Mouse (Mus musculus) limb, embryonic 14.5 days (tissue): ENCODE results near the gene Psma5. TPM values are rescaled to one million over a fixed set of nuclear protein-coding genes. Genes with fewer than 3 reads are reported as not detected.

Experiments
- ATAC-seq: fragments of 200-750 bp; cut with Nextera tagmentation; 2 replicates; pipeline ENCODE4 v1.8.0; 2017; ENCODE audit warnings: low read depth, moderate number of reproducible peaks, moderate TSS enrichment; ENCODE audit not compliant: low FRiP score
- DNase-seq: peaks from one replicate; pipeline ENCODE4 v3.0.0-alpha.2; 2015; ENCODE audit warnings: low spot score
- H3K27ac ChIP-seq: fragments of 300-500 bp; sonication (generic); replicated peaks from 2 replicates; pipeline ENCODE4 v1.5.1; 2014; ENCODE audit warnings: low read depth, mild to moderate bottlenecking, low read length, moderate library complexity, mixed read lengths
- H3K27me3 ChIP-seq: fragments of 300-500 bp; sonication (generic); 2 replicates; pipeline ENCODE4 v1.6.1; 2014; ENCODE audit warnings: low read length, mixed read lengths; ENCODE audit not compliant: control insufficient read depth, insufficient read depth
- H3K36me3 ChIP-seq: fragments of 300-500 bp; sonication (generic); 2 replicates; pipeline ENCODE4 v1.6.1; 2014; ENCODE audit warnings: mild to moderate bottlenecking, low read length, moderate library complexity, mixed read lengths; ENCODE audit not compliant: control insufficient read depth, insufficient read depth
- H3K4me1 ChIP-seq: fragments of 300-500 bp; sonication (generic); 2 replicates; pipeline ENCODE4 v1.6.1; 2014; ENCODE audit warnings: antibody characterized with exemption, low read length, mixed read lengths; ENCODE audit not compliant: control insufficient read depth, insufficient read depth
- H3K4me2 ChIP-seq: fragments of 300-500 bp; sonication (generic); replicated peaks from 2 replicates; pipeline ENCODE4 v1.6.1; 2014; ENCODE audit warnings: low read depth, mild to moderate bottlenecking, low read length, moderate library complexity; ENCODE audit not compliant: severe bottlenecking
- H3K4me3 ChIP-seq: fragments of 300-500 bp; sonication (generic); replicated peaks from 2 replicates; pipeline ENCODE4 v1.5.1; 2014; ENCODE audit warnings: low read length
- H3K9ac ChIP-seq: fragments of 300-500 bp; sonication (generic); 2 replicates; pipeline ENCODE4 v1.6.1; 2014; ENCODE audit warnings: mild to moderate bottlenecking, low read depth, low read length, moderate library complexity; ENCODE audit not compliant: severe bottlenecking
- H3K9me3 ChIP-seq: fragments of 300-500 bp; sonication (generic); 2 replicates; pipeline ENCODE4 v1.6.1; 2016; ENCODE audit warnings: low read length; ENCODE audit not compliant: control insufficient read depth
- POLR2A ChIP-seq: fragments of 200-500 bp; IDR thresholded peaks from 2 replicates; pipeline ENCODE4 v1.8.0; 2012; ENCODE audit warnings: inconsistent platforms, mild to moderate bottlenecking, moderate library complexity, borderline replicate concordance; ENCODE audit not compliant: insufficient read depth, insufficient read length; ENCODE audit errors: extremely low read depth
- WGBS: fragments of 180-500 bp; shearing (Covaris S2); extraction: QIAGEN DNeasy Blood & Tissue Kit; methylation state at CpG from one replicate; pipeline ENCODE4 v1.1.7; 2014; 5-methylcytosine and 5-hydroxymethylcytosine counted together
- polyA plus RNA-seq, 2 experiments: library from polyadenylated mRNA; depleted of rRNA in 1 of 2; stranded (reverse) in 1 of 2; unstranded in 1 of 2; fragments of >200 nt; fragmentation: Nextera tagmentation in 1 of 2; extraction: Ambion mirVana in 1 of 2; gene quantifications; 2 replicates each; pipeline versions ENCODE4 v1.2.1 to v1.2.3; 2012 to 2014

Gene Psma5
- polyA plus RNA-seq, 2 experiments: 177 to 312 TPM

DNA sequence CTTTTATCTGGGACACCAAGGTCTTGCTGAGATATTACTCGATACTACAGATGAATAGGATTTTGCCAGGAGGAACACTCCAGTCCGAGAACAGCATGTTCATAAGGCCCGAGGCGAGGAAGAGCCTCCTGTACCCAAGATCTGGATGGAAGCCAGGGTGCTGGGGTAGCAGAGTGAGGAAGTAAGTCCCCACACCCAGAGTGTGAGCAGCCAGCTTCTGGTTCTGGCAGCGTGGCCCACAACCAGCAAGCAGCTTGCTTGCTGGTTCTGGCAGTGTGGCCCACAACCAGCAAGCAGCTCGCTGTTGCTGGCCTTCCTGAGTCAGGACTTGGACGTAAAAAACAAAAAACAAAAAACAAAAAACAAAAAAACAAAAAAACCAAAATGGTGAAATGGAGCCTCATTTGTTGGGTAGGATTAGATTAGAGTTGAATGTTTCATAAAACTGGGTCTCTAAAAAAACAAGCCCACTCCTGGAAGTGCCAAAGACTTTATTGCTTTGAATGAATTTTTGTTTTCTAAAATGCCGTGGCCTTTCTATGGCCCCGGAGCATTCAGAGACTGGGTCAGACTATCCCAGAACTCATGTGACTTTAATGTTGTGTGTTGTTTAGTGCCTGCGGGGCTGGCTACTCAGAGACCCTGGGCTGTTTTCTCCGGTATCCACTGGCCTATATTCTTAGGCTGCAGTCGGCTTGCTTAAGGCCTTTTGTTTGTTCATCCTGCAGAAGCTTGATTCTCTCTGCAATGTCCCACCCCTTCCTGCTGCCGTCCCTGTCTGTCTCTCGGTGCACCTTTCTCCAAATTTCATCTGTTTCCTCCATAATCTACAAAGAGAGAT is 38.9 kb downstream of the Psma5 start:
- no peaks in the 10 kb centered on the region for H3K27me3 ChIP-seq
- peak overlapping the region; percentile 56; the same call in 1 of the 2 replicates for H3K27ac ChIP-seq
- TF ChIP-seq POLR2A: no peak
- H3K4me3 ChIP-seq: no peak overlapping the region
- H3K36me3 ChIP-seq: no peaks in the 10 kb centered on the region; the same call in 1 of the 2 replicates
- H3K4me1 ChIP-seq: peaks cover 36% of the 10 kb centered on the region
- peak overlapping the region; percentile 22 for H3K4me2 ChIP-seq
- H3K9ac ChIP-seq: peak overlapping the region; percentile 36; the same call in 1 of the 2 replicates
- no peak for DNase-seq
- ATAC-seq: no peak
- 37% methylated on average over 14 of the region's 14 CpGs for WGBS
- no peaks in the 10 kb centered on the region for H3K9me3 ChIP-seq

DNA sequence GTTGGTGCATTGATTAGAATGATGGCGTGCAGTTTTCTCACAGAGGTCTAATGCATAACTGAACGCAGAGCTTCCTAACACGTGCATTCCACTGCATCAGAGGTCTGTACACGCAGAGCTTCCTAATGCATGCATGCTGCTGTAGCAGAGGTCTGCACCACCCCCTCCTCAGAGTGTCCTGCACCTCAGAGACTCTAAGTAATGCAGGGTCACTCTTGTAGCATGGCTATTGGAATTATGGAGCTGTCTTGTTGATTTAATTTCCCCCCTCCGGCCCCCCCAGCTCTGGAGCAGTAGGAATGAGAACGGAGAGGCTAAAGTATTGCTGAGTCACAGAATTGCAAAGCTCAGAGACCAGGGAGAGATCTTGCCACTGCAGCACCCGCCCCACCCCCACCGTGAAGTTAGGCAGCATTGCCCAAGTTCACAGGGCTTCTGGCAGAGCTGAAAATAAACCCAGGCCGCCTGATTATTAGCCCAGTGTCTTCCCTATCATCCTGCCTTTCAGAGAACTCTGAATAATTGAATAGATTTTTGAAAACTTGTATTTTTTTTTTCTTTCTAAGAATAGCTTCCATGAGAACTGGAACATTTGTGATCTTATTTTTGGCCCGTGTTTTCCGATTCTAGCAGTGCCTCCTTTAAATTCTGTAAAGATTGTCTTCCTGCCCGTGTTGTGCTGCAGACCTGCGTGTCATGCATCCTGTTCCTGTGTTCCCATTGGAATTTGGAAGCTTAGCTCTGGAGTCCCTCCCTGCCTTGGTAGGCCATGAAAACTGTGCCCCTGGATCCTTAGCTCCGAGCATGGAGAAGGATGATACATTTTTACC is 39.7 kb downstream of the Psma5 start:
- no peak for DNase-seq
- H3K4me3 ChIP-seq: no peak overlapping the region

DNA sequence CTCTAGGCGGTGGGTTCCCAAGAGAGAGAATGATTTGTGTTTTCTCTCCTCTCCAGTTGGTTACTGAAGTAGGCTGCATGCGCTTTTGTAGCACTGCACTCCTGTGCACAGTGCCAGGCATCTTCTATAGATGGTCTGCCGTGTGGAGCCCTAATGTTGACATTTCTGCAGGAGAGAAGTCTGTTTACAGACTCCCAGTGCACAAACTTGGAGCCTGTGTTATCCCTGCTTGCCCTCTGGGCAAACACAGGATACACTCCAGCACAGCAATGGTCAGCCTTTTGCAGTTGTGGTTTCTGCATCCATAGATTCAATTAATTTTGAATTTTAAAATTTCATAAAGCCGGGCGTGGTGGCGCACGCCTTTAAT is 40.3 kb downstream of the Psma5 start:
- peaks cover 36% of the 10 kb centered on the region for H3K4me1 ChIP-seq
- no peak overlapping the region for H3K9ac ChIP-seq
- ATAC-seq (no peak), DNase-seq (no peak)
- no peaks in the 10 kb centered on the region for H3K36me3 ChIP-seq
- whole genome bisulfite sequencing: 77% methylated on average over 7 of the region's 7 CpGs
- H3K9me3 ChIP-seq: no peaks in the 10 kb centered on the region
- H3K27ac ChIP-seq: 0 out of 2 replicates have a peak overlapping the region, but pooled peaks have one; percentile 26
- no peak overlapping the region for H3K4me3 ChIP-seq
- H3K4me2 ChIP-seq: no peak overlapping the region
- H3K27me3 ChIP-seq: no peaks in the 10 kb centered on the region
- TF ChIP-seq POLR2A: no peak

More for the DNA sequence above, 39.7 kb downstream of the Psma5 start:
- Histone ChIP-seq H3K4me1 (peaks cover 36% of the 10 kb centered on the region), H3K4me2 (peak overlapping the region; percentile 22), H3K36me3 (no peaks in the 10 kb centered on the region), H3K27ac (peak overlapping the region; percentile 56; the same call in 1 of the 2 replicates), H3K27me3 (no peaks in the 10 kb centered on the region), H3K9me3 (no peaks in the 10 kb centered on the region), H3K9ac (peak overlapping the region; percentile 36; the same call in 1 of the 2 replicates)
- no peak for TF ChIP-seq POLR2A
- ATAC-seq: peak; percentile 55; the same call in 1 of the 2 replicates
- WGBS: 17% methylated on average over 14 of the region's 14 CpGs

DNA sequence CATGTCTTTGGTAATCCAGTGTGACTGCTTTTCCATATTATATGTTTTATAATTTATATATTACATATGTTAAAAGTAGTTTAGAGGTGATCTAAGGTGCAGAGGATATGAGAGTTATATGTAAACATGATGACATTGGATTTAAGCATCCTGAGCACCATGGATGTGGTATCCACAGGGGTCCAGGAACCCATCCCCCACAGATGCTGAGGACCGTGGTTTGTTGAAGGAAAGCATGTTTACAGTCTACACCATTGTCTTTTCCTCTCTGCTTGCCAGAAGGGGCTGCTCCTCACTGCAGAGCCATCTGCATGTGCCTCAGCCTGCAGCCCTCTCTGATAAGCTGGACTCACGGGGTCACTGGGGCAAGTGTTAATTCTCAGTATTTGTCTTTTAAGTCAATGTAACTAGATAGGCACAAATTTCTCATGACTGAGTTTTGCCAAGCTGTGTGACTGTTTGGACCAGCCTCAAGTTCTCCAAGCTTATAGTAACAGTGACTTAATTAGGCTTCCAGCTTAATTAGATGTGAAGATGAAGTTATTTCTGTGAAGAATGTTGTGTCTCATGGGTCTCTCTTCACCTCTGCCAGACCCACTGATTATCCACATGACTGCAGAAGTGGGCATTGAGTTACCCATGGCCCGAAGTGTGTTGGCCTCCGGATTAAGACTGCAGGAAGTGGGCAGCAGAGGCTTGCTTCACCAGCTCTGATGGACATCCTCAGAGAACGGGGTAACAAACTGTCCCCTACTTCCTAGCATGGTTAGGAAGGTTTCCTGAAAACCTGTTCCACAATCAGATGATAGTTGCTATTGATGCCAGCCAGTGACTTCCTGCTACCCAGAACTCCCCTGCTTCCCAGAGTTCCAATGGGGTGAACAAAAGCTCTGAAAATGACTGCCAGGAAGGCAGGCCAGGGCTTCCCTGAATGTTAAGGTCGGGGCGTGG is 41.2 kb downstream of the Psma5 start:
- H3K27me3 ChIP-seq: no peaks in the 10 kb centered on the region
- H3K4me3 ChIP-seq: no peak overlapping the region
- no peak for ATAC-seq
- 67% methylated on average over 7 of the region's 7 CpGs for whole genome bisulfite sequencing
- H3K36me3 ChIP-seq: no peaks in the 10 kb centered on the region
- no peak overlapping the region for H3K27ac ChIP-seq
- no peak overlapping the region for H3K9ac ChIP-seq
- H3K4me1 ChIP-seq: peaks cover 36% of the 10 kb centered on the region
- TF ChIP-seq POLR2A: no peak
- no peak overlapping the region for H3K4me2 ChIP-seq
- DNase-seq: no peak
- H3K9me3 ChIP-seq: no peaks in the 10 kb centered on the region
